Mouse (Mus musculus) frontal cortex, postnatal 25 days (tissue): Measurements from ENCODE around the gene Slc26a8.

ENCODE experiments used
- DNase-seq, 2 experiments: peaks; one replicate each; pipeline ENCODE4 v3.0.0; 2022; ENCODE audit warnings: low spot score in 2 of 2

The Slc26a8 gene

DNA sequence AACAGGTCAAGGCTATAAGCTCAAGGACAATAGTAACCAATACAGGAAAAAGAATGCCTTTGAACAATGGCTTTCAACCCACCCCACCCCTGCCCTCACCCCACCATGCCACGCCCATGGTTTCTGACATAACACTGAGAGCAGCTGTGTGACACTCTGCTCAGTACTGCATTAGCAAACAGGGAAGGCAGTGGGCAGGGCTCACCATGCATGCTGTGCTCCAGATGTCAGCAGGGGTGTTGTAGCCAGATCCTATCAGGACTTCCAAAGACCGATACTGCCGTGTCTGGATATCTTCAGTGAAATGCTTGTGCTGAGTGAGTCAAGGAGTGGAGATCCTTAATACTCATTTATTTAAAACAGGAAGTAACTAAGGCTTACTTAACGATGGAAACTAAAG is 96.1 kb downstream of the Slc26a8 start:
- no peak for DNase-seq

DNA sequence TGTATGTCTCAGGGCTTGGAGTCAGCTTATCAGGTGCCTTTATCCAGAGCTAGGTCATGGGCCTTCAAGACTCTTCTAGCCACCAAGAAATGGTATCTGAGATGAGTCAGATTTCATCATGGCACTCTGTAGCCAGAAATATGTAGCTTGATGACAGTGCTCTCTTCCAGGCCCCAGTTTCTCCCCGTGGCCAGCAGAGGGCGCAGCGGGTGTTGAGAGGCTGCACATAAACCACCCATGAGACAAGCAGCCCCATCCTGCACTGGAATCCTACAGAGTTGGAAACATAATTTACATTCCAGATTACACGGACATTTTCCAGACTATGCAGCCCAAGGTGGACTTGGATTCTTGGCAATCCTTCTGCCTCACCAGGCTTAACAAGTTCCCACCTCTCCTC is 97.0 kb downstream of the Slc26a8 start:
- DNase-seq, result peak; percentile 44 to 70

DNA sequence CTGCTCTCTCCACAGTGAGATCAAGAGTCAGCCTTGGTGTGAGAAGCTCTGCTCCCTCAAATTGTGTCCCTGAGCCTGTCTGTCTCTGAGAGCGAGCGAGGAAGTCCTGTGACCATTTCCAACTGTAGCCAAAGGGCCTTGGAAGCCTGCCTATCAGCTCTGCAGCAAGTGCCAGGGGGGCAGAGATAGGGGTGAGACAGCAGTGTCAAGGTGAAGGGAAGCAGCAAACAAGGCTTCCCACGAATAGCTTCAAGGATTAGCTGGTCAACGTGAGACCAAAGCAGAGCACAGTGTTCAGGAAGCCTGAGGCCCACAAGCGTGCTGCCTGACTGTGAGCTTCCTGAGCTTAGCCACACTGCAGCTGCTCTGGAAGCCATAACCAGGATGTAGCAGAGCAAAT is 98.6 kb downstream of the Slc26a8 start:
- DNase-seq, result no peak

DNA sequence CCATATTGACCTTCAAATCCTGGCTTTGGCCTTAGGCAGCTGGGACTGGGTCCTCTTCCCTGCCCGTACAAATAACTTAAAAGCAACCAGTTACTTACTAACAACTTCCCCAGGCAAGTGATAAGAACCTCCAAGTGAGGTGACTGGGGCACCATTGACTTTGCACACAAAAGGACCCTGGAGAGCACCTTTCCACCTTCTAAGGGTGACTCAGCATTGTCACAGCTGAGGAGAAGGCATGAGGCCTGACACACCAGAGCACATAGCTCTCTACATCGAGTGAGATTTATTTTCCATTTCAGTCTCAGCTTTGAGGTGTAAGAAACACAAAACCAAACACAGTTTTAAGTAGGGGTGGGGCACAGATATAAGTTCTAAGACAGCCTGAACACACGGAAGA is 99.4 kb downstream of the Slc26a8 start:
- no peak for DNase-seq

DNA sequence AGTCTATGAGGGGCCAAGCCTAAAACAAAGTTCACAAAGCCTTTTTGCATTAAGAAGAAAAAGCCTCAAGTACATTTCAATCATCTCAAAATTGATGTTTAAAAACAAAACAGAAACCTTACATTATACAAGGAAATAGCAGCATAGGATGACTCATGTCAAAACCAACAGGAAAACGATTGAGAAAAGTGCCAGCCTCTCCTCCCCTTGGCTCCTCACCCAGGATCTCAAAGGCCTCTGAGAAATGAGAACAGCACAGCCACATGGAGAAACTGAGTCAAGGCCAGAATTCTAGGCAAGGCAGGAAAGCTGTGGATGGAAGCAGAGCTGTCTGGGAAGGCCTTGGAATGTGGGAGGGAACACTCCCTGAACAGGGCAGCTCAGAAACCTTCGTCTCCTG is 101.4 kb downstream of the Slc26a8 start:
- DNase-seq, result no peak
